Mouse (Mus musculus) heart, postnatal 36 days (tissue): Measurements from ENCODE around the gene Bcl2l1. TPM values are rescaled to one million over a fixed set of nuclear protein-coding genes. Genes with fewer than 3 reads are reported as not detected.

ENCODE experiments used
- DNase-seq, 2 experiments: peaks; one replicate each; pipeline ENCODE4 v3.0.0; 2021 to 2022
- intact Hi-C: fragments of 180-260 bp; cut with DNase I; formaldehyde crosslinking; loops from one replicate; pipeline ENCODE4 v1.15.1; 2025
- total RNA-seq, 2 experiments: library from RNA; stranded (reverse); gene quantifications; 2 replicates each; pipeline ENCODE4 v1.2.3; 2021

Bcl2l1 gene
- total RNA-seq: 10 to 100 TPM; 52.5 to 73.5 TPM

DNA sequence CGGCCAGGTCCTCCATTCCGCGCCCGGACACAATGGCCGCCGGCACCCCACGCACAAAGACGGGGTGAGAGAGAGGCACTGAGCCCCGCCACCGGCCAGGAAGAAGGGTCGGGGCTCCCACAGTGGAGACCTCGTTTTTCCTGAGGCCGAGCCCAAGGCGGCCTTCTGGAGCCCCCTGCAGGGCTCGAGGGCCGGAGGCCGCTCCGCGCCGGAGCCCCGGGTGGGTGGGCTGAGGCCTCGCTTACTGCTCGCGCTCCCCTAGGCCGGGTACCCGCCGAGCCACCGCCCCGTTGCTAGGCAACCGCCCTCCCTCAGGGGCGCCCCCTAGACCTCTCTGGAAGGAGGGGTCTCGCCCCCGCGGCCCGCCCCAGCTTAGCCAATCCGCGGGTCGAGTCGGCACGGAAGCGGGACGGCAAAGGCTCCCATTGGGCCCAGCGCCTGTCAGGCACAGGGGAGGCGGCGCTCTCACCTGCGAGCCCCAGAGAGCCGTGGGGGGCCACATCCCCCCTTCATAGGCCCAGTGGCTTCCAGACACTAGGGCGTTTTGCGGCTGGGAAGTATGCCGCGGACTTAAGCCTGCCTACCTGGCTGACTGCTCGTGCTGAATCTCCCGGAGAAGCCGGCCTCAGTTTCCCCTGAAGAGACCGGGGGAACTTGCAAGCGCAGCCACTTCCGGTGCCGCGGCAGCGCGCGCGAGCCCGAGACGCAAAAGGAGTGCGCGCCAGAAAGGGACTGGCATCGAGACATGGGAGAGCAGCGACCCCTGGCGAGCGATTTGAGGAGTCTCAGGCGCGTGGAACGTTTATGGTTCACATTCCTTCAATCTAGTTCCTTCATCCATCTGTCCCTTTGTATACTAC is at the start of gene Bcl2l1:
Gene Bcl2l1 (minus strand): TSS at position 710 of the 860 bp plus-strand sequence.
- intact Hi-C loops: loop anchor here (1.0 to 5.0 kb wide), 4 partner anchors 65 to 214 kb away; partner anchors contain the start of gene Id1
- DNase-seq: peak; percentile 97 to 99

DNA sequence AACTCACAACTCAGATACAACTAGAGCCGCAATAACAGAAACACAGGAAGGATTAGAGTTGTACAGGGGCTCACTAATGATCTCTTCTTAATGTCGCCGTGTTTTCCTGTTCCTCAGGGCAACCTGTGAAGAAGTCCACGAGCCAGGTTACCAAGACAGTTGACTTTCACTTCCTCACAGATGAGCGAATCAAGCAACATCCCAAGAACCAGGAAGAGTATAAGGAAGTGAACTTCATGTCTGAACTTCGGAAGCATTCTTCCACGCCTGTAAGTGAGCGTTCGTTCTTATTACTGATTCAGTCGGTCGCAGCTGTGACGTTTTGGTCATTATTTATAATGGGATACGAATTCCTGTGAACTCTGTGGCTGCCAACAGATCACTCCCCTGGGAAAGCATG is 49.4 kb upstream of the Bcl2l1 start:
- intact Hi-C loops: no loop called here
- DNase-seq: no peak

DNA sequence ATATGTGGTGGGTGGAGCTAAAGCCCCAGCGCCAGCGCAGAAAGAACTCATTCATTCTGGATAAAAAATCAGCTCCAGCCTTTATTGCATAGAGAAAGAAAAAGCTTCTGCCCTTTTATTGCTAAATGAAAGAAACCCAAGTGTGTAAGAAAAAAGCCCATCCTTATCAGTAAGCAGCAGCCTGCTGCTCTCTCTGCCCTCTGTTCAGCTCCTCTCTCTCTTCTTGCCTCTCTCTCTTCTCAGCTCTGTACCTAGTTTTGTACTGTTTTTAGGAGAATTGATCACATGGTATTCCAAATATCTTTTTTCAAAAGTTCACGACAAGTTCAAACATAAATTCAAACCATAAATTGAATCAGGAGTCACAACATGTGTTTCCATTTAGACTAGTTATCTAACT is 46.7 kb upstream of the Bcl2l1 start:
- DNase-seq: no peak
- intact Hi-C loops: no loop called here

DNA sequence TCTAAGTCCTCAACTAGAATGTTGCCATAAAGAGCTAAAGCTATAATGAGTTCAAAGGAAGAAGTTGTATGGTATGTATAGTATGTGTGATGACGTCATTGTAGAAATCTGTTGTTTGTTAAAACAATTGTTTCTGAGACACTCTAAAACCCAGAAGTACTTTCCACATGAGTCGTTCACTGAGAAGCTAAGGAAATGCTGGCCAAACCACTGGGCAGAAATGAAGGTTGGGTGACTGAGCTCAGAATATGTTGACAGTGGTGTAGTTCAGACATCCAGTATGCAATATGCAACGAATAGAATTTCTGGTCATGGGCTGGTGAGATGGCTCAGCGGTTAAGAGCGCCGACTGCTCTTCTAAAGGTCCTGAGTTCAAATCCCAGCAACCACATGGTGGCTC is 31.8 kb upstream of the Bcl2l1 start:
- intact Hi-C loops: no loop called here
- DNase-seq: no peak

DNA sequence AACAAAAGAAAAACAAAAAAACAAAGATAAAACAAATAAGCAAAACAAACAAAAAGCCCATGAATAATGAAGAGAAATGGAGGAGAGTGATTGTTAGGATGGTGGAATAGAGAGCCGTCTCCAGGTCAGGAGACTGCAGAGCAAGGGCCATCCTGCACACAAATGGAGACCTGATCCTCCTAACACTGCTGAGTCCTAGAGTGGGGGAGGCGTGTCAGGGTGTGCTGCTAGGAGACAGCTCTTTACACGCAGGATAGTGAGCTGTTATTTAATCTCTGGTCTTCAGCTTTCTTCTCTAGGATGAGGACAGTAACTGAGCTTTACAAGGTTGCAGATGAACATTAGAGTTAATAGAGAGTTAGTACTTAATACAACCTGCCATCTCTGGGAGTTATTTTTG is 31.1 kb upstream of the Bcl2l1 start:
- intact Hi-C loops: no loop called here
- no peak for DNase-seq

DNA sequence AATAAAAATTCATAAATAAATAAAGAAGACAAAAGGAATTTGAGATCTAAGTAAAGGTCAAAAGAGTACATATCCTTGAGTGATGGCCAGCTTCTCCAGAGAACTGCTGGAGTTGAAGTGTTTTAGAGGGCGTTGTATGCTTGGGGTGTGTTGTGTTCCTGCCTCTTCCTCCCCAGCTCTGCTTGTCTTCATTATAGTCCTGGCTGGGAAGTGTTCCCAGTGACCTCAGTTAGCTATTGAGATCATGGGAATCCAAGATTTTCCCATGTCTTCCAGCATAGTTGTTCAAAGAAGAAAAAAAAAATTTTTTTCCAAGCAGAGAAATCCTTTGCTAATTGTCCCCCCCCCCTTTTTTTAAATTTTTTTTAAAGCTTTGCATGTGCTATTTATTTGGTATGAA is 30.4 kb upstream of the Bcl2l1 start:
- intact Hi-C loops: no loop called here

DNA sequence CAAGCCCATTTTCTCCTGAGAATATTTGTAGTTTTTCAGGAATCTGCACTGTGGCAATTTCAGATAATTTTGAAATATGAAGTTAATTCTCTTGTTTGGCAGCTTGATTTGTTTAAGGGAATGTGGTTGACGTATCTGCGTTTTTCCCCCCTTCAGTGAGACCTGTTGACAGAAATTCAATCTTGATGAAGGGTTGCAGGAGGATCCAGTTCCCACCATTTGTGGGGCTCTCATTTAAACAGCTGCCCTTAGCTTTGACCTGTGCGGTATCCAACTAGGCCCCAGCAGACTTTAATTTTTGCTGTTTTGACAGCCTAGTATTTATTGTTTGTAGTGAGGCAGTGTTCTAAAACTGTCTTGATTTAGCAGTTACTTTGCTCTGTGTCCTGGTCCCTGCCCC is 28.0 kb upstream of the Bcl2l1 start:
- DNase-seq: no peak
- intact Hi-C loops: no loop called here

More for the DNA sequence above, 30.4 kb upstream of the Bcl2l1 start:
- no peak for DNase-seq

DNA sequence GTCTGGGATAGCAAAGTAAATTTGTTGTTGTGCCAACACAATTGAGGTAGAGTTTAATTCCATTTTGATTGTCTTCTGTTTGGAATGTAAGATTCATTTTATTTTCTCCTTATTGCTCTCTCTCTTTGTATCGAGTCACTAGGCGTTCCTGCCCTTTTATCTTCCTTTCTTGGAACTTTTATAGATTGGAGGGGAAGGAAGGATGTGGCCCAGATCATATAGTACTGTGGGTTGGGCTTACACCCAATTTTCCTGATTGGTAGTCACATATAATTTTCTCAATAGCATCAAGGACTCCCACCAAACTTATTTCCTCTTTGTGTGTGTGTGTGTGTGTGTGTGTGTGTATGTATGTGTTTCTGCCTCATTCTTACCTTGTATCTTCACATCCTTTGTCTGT is 16.9 kb upstream of the Bcl2l1 start:
- intact Hi-C loops: loop anchor here (10.0 kb wide), 1 partner anchor 166 kb away; the partner anchor contains the start of gene Pdrg1
- no peak for DNase-seq

DNA sequence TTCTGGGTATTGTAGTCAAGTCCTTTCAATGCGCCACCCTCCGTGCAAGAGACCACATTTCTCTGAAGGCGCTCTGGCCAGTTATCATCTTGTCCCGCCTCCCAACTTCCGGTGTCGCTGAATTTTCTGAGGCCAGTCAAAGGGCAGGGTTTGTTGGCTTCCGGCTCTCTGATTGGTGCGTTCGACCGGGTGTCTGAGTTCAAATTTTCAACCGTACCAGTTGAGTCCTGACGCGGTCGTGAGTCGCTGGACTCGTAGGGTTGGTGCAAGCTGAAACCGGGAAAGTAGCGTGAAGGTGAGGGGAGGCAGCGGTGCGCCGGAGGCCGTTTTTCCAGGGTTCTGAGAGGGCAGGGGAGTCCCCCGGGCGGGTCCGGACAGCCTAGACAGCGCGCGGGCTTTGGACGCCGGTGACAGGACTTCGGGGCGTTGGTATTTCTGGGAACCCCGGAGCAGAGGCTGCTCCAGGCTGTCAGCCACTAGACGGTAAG is 16.3 kb upstream of the Bcl2l1 start, which contains the start of gene Tpx2:
Gene Tpx2 (plus strand): TSS at position 150 of the 488 bp plus-strand sequence.
- peak; percentile 96 to 97 for DNase-seq
- intact Hi-C loops: loop anchor here (10.0 kb wide), 1 partner anchor 167 kb away; the partner anchor contains the start of gene Pdrg1

DNA sequence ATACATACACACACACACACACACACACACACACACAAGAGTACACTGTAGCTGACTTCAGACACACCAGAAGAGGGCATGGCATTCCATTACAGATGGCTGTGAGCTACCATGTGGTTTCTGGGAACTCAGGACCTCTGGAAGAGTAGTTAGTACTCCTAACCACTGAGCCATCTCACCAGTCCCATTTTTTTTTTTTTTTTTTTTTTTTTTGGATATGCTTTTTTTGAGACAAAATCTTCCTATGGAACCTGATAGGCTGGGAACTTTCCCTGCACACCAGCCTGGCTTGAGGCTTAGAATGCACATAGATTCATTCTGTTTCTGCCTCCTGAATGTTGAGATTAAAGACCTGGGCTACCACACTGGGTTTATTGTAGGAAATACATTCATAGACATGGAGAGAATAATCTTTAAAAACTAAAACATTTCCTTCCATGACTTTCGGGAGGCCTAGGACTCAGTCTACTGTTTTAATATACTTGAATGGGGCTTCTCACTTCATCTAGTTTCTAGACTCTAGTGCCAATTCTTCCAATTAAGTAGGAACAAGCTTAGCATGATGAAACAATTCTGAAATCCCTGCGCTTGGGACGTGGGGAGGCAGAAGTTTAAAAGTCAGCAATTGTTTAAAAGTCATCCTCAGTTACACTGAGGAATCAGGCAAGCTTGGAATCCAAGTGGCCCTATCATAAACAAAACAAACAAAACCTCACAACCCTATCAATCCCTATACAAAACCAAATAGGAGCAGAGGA is 15.7 kb upstream of the Bcl2l1 start:
- DNase-seq: no peak
- intact Hi-C loops: loop anchor here (10.0 kb wide), 1 partner anchor 168 kb away; the partner anchor contains the start of gene Pdrg1

DNA sequence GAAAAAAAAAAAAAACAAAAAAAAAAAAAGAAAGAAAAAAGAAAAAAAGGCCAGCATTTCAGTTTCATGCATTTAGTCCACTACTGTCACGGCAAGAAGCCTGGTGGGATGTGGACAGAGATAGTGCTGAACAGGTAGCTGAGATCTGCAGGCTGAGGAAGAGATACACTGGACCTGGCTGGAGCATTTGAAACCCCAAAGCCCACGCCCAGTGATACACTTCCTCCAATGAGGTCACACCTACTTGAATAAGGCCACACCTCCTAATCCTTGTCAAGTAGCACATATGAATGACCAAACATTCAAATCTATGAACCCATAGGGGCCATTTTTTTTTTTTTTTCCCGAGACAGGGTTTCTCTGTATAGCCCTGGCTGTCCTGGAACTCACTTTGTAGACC is 11.2 kb upstream of the Bcl2l1 start:
- DNase-seq: no peak
- intact Hi-C loops: loop anchor here (10.0 kb wide), 1 partner anchor 172 kb away; the partner anchor contains the start of gene Pdrg1

DNA sequence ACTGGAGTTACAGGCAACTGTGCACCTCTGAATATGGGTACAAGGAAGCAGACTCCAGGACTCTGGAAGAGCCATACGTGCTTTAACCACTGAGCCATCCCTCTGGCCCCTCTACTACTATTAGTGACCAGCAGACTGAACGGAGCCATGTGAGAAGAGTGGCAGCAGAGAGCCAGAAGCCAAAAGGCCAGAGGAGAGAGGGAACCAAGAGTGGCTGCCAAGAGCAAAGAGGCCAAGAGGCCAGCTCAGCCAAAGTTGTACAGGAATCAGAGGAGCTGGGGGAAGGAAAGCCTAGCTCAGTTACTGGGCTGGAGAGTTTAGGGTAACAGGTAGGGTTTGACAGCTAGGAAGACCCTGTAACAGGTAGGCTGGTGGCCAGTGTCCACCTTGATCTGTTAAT is 7.7 kb upstream of the Bcl2l1 start:
- peak in 1 of 2 experiments; percentile 13 for DNase-seq
- intact Hi-C loops: no loop called here

DNA sequence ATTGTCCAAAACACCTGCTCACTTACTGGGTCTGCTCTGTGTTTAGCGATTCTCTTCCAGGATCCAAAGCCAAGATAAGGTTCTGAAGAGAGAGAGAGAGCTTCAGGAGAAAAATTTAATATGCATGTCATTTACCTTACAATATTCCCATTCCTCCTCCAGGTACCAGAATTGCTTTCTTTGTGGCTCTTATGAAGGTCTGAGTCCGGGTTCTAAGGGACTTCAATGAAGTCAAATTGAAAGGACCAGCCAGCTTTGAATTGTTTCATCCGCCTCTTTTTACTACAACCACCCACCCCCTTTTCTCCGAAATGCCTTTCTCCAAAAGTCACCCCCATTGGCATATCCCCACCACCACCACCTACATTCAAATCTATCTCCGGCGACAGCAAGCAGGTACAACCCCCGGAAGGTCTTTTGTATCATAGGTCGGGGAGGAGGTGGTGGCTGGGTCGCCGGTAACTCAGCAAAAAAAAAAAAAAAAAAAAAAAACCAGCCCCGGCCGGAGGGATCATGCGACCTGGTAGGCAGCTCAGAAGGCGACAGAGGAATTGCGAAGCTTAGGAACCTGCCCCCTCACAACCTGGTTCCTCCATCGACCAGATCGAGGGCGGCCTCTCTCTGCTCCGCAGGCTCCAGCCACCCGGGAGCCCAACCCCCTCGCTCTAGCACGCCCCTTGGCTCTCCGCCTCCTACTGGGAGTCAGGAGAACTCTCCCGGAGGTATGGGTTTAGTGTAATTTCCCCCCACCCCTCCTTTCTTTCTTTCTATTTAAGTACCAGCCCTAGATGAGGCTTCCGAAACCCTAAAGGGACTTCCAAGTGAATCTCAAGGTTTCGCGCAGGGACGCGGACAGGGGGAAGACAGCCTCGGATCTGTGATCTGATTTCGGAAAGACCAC is 1.3 kb downstream of the Bcl2l1 start:
- peak; percentile 93 to 94 for DNase-seq
- intact Hi-C loops: loop anchor here (1.0 to 5.0 kb wide), 3 partner anchors 45 to 213 kb away; partner anchors contain the start of gene Id1

DNA sequence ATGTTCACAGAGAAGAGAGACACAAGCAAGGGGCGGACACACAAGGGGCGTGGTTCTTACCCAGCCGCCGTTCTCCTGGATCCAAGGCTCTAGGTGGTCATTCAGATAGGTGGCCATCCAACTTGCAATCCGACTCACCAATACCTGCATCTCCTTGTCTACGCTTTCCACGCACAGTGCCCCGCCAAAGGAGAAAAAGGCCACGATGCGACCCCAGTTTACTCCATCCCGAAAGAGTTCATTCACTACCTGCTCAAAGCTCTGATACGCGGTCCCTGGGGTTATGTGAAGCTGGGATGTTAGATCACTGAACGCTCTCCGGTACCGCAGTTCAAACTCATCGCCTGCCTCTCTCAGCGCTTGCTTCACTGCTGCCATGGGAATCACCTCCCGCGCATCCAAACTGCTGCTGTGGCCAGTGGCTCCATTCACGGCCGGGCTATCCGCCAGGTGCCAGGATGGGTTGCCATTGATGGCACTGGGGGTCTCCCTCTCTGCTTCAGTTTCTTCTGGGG is 2.1 kb downstream of the Bcl2l1 start:
- peak; percentile 53 to 63 for DNase-seq
- intact Hi-C loops: loop anchor here (1.0 kb wide), 1 partner anchor 8 kb away; no protein-coding TSS in a partner anchor

DNA sequence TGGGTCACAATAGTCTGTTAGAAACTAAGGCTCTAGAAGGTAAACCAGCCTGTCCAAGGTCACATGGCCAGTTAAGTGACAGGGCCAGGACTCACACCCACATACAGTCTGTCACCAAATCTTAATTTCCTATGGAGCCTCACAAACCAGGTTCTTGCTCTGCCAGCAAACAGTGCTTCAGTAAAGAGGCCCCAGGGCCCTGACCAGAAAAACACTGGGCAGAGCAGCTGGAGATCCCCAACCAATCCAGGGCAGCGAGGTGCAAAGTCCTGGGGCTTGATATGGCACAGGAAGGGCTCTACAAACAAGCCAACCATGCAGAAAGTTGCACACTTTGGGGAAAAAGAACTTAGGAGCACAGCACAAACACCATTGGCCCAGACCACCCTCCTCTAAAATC is 3.0 kb downstream of the Bcl2l1 start:
- intact Hi-C loops: no loop called here
- peak; percentile 40 to 61 for DNase-seq

DNA sequence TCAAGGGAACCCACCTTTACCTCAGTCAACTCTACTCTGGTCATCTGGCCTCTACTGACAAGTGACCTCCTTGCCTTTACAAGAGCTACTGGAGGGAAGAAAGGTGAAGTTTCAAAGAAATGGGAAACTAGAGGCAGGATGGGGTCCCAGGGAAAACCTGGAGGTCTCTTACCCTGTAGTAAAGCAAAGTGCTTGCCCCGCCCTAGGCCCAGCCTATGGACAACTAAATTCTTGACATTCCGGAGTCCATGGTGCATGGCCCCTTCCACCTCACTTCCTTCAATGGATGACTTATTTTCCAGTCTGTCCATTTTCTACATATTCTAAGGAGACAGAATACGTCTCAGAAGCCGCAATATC is 3.5 kb downstream of the Bcl2l1 start:
- intact Hi-C loops: no loop called here
- peak; percentile 17 to 39 for DNase-seq

DNA sequence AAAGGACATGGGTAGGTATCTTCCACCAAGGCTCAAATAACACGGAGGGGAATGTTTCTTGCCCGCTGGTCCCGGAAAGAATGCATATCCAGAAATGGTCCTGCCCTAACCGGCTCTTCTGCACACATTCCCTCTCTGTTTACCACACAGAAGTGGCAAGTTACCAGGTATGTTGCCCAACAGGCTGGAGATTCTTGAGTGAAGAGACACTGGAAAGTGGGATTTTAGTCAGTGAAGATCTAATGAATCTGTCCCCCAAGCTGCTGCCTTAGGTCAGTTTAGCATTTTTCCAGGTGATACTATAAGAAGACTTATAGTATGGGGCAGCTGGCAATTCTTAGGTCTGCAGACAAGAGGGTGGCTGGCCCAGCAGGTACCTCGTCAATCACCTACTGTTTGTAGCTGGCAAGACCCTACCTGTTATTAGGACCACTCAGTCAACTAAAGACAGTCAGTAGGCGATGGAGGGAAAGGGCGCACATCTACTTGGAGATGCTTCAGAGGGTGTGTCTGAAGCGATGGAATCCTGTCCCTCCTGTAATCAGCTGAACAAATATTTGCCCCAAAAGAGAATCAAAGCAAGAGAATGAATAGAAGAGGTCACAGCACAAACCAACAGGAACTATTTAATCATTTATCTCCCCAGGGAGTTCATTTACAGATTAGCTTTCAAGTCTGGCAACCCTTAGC is 4.1 kb downstream of the Bcl2l1 start:
- intact Hi-C loops: no loop called here
- peak; percentile 20 to 43 for DNase-seq

DNA sequence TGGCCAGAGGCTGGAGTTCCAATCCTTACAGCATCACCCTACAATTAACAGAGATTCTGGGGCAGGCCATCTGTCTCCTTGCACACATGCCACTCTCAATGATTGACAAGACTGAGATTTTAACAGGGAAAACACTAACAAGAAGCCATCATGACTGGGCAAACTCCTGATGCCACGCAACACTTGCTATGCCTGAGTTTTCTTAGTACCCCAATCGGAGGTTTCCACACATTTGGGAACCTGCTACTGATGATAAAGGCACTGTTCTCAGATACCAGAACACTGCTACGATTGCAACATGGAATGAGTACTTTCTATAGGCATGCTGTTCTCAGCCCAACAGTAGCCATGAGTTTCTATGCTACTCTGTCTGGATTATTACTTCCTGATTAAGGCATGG is 5.0 kb downstream of the Bcl2l1 start:
- intact Hi-C loops: no loop called here
- no peak for DNase-seq

DNA sequence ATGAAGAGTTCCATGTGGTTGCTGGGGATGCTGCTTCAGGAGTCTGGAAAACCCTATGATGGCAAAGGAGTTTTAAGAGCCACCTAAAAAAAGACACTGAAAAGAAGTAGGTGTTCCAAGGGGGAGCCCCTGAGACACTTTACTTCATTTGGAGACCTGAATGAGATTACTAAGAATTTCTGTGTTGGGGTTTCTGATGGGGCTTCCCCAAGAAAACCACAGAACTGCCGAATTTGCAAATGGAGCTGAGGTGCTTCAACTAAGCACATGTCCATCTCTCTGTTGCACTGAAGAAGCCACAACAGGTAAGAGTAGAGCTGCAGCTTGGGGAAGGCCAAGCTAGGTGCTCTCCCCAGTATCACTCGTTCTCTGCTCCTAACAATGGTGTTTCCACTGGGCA is 5.8 kb downstream of the Bcl2l1 start:
- DNase-seq: no peak
- intact Hi-C loops: no loop called here
